Mouse (Mus musculus): ENCODE measurements around the gene Tlnrd1.

GRCm38 (mm10) chr7:83857921-83858320 is 26.2 kb downstream of the Tlnrd1 start:
- TF ChIP-seq POLR2A (IDR thresholded peaks at IDR 0.05; ENCODE audit: control insufficient read depth, extremely low read depth, insufficient read depth, low read length, poor library complexity): no peak
- no peak for TF ChIP-seq CTCF (IDR thresholded peaks at IDR 0.05; ENCODE audit: borderline replicate concordance, control insufficient read depth, extremely low read depth, insufficient read depth, low read length, poor library complexity)
